8 mouse cellular contexts compared by ENCODE assay signal in the genomic region with DNA sequence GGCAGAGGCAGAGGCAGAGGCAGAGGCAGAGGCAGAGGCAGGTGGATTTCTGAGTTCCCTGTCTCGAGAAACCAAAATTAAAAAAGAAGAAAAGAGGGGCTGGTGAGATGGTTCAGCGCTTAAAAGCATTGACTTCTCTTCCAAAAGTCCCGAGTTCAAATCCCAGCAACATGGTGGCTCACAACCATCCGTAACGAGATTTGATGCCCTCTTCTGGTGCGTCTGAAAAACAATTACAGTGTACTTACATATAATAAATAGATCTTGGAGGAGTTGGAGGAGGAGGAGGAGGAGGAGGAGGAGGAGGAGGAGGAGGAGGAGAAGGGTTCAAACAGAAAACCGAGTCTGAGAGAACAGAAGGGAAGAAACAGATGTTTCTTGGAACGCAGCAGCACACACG. TPM values are rescaled to one million over a fixed set of nuclear protein-coding genes. Genes with fewer than 3 reads are reported as not detected.
DNase-seq lines count a peak whose midpoint lies in the region; ATAC-seq and TF ChIP-seq lines count a peak whose summit lies in the region.

No protein-coding gene starts in this region.

- H3K27me3 ChIP-seq in embryonic facial prominence, embryonic 11.5 days (ENCODE audit: control insufficient read depth, insufficient read depth, low read length), result no peaks in the 10 kb centered on the region
- no peaks in the 10 kb centered on the region for H3K27me3 ChIP-seq in hindbrain, embryonic 16.5 days (replicated peaks; ENCODE audit: control insufficient read depth, insufficient read depth, low read length)
- no peaks in the 10 kb centered on the region for H3K27me3 ChIP-seq in midbrain, embryonic 16.5 days (ENCODE audit: control insufficient read depth, insufficient read depth, low read depth, low read length)

- 41% methylated on average over 9 of the region's 9 CpGs for WGBS in embryonic facial prominence, embryonic 11.5 days
- WGBS in hindbrain, embryonic 16.5 days, result 31% methylated on average over 9 of the region's 9 CpGs
- 34% methylated on average over 9 of the region's 9 CpGs for WGBS in midbrain, embryonic 16.5 days

- no peaks in the 10 kb centered on the region for H3K36me3 ChIP-seq in embryonic facial prominence, embryonic 11.5 days (replicated peaks; ENCODE audit: control insufficient read depth, insufficient read depth, low read depth, low read length)
- H3K36me3 ChIP-seq in hindbrain, embryonic 16.5 days (ENCODE audit: control insufficient read depth, insufficient read depth, low read length), result no peaks in the 10 kb centered on the region
- H3K36me3 ChIP-seq in midbrain, embryonic 16.5 days (ENCODE audit: control insufficient read depth, insufficient read depth, low read length), result no peaks in the 10 kb centered on the region

- ATAC-seq in embryonic facial prominence, embryonic 11.5 days (replicated peaks; ENCODE audit: insufficient number of reproducible peaks, low FRiP score, low TSS enrichment, low read depth), result no peak
- ATAC-seq in hindbrain, embryonic 16.5 days, result no peak
- peak; percentile 4 for ATAC-seq in midbrain, embryonic 16.5 days
- ATAC-seq in CD4-positive, CD25-positive, alpha-beta regulatory T cell, adult 4 months, result no peak

- H3K27ac ChIP-seq in layer of hippocampus, adult 2 months, result peak overlapping the region; percentile 87
- H3K27ac ChIP-seq in embryonic facial prominence, embryonic 11.5 days (replicated peaks; ENCODE audit: low read depth, low read length), result no peak overlapping the region
- peak overlapping the region; percentile 84; the same call in 1 of the 2 replicates for H3K27ac ChIP-seq in hindbrain, embryonic 16.5 days (ENCODE audit: low read depth, low read length)
- peak overlapping the region; percentile 90 for H3K27ac ChIP-seq in midbrain, embryonic 16.5 days (ENCODE audit: low read length)

- no peak for DNase-seq in layer of hippocampus, adult 2 months (ENCODE audit: low spot score in 2 of 2)
- DNase-seq in layer of hippocampus, postnatal 10 days (ENCODE audit: low spot score in 2 of 2), result no peak
- DNase-seq in embryonic facial prominence, embryonic 11.5 days (ENCODE audit: low spot score), result no peak
- no peak for DNase-seq in frontal cortex, postnatal 14 days (ENCODE audit: low spot score in 2 of 2)
- DNase-seq in urinary bladder, adult 2 months (ENCODE audit: low spot score), result no peak

- H3K9me3 ChIP-seq in embryonic facial prominence, embryonic 11.5 days (replicated peaks; ENCODE audit: control insufficient read depth, low read length), result no peaks in the 10 kb centered on the region
- no peaks in the 10 kb centered on the region for H3K9me3 ChIP-seq in hindbrain, embryonic 16.5 days (ENCODE audit: control insufficient read depth, low read length)
- no peaks in the 10 kb centered on the region for H3K9me3 ChIP-seq in midbrain, embryonic 16.5 days (replicated peaks; ENCODE audit: control insufficient read depth, low read length, poor library complexity, severe bottlenecking)

- H3K9ac ChIP-seq in embryonic facial prominence, embryonic 11.5 days (replicated peaks; ENCODE audit: low read length), result peak overlapping the region; percentile 18
- peak overlapping the region; percentile 72 for H3K9ac ChIP-seq in hindbrain, embryonic 16.5 days (ENCODE audit: low read depth, low read length)
- H3K9ac ChIP-seq in midbrain, embryonic 16.5 days (ENCODE audit: low read depth, low read length), result peak overlapping the region; percentile 72

- peak overlapping the region; percentile 10; the same call in 1 of the 2 replicates for H3K4me2 ChIP-seq in embryonic facial prominence, embryonic 11.5 days (ENCODE audit: low read depth, low read length)
- peak overlapping the region; percentile 50 for H3K4me2 ChIP-seq in hindbrain, embryonic 16.5 days (ENCODE audit: low read length)
- peak overlapping the region; percentile 45 for H3K4me2 ChIP-seq in midbrain, embryonic 16.5 days (ENCODE audit: low read length)

- no peaks in the 10 kb centered on the region for H3K4me1 ChIP-seq in embryonic facial prominence, embryonic 11.5 days (ENCODE audit: control insufficient read depth, insufficient read depth, low read length)
- no peaks in the 10 kb centered on the region for H3K4me1 ChIP-seq in hindbrain, embryonic 16.5 days (ENCODE audit: control insufficient read depth, insufficient read depth, low read depth, low read length)
- peaks cover 10% of the 10 kb centered on the region; the same call in 1 of the 2 replicates for H3K4me1 ChIP-seq in midbrain, embryonic 16.5 days (ENCODE audit: control insufficient read depth, insufficient read depth, low read length)

- H3K4me3 ChIP-seq in layer of hippocampus, adult 2 months, result peak overlapping the region; percentile 73
- peak overlapping the region; percentile 41 for H3K4me3 ChIP-seq in embryonic facial prominence, embryonic 11.5 days (ENCODE audit: low read depth, low read length)
- peak overlapping the region; percentile 66 for H3K4me3 ChIP-seq in hindbrain, embryonic 16.5 days (ENCODE audit: low read length)
- peak overlapping the region; percentile 66 for H3K4me3 ChIP-seq in midbrain, embryonic 16.5 days (ENCODE audit: low read depth, low read length)

- peak; percentile 34; the same call in 1 of the 2 replicates for TF ChIP-seq CTCF in layer of hippocampus, adult 2 months (conservative IDR thresholded peaks at IDR 0.05)

RNA-seq across cellular contexts. Expression of a gene that starts 10.0 kb away (rescaled TPM):
- 10 to 100 TPM; 90.2 to 95.6 TPM for total RNA-seq in layer of hippocampus, adult 2 months (2021)
- total RNA-seq in layer of hippocampus, postnatal 10 days (2021), result 10 to 100 TPM; 98.0 to 98.3 TPM
- 127 and 149 TPM in 2 replicates for polyA plus RNA-seq in embryonic facial prominence, embryonic 11.5 days (2014; fragmentation: Nextera tagmentation; extraction: Ambion mirVana)
- 159 and 164 TPM in 2 replicates for polyA plus RNA-seq in hindbrain, embryonic 16.5 days (2015; fragmentation: Nextera tagmentation; extraction: Ambion mirVana)
- 138 and 144 TPM in 2 replicates for polyA plus RNA-seq in midbrain, embryonic 16.5 days (2015; fragmentation: Nextera tagmentation; extraction: Ambion mirVana)
- polyA plus RNA-seq in CD4-positive, CD25-positive, alpha-beta regulatory T cell, adult 4 months (2017; shearing (Covaris generic)), result 100 to 1,000 TPM; 104 to 141 TPM
- polyA plus RNA-seq in urinary bladder, adult 2 months (2012; rRNA removed), result 132 and 149 TPM in 2 replicates

RNA-seq across cellular contexts. Expression of a gene that starts 10.5 kb away (rescaled TPM):
- under 1 TPM in 1 of 2 experiments, not detected in 1; 0.20 TPM for total RNA-seq in layer of hippocampus, adult 2 months (2021)
- under 1 TPM in 1 of 2 experiments, not detected in 1; 0.11 TPM for total RNA-seq in layer of hippocampus, postnatal 10 days (2021)
- polyA plus RNA-seq in embryonic facial prominence, embryonic 11.5 days (2014; fragmentation: Nextera tagmentation; extraction: Ambion mirVana), result 0.26 and 0.27 TPM in 2 replicates
- 0.38 and 0.62 TPM in 2 replicates for polyA plus RNA-seq in hindbrain, embryonic 16.5 days (2015; fragmentation: Nextera tagmentation; extraction: Ambion mirVana)
- polyA plus RNA-seq in midbrain, embryonic 16.5 days (2015; fragmentation: Nextera tagmentation; extraction: Ambion mirVana), result 0.21 and 0.35 TPM in 2 replicates
- not detected for polyA plus RNA-seq in CD4-positive, CD25-positive, alpha-beta regulatory T cell, adult 4 months (2017; shearing (Covaris generic))
- polyA plus RNA-seq in urinary bladder, adult 2 months (2012; rRNA removed), result 0.12 and 0.23 TPM in 2 replicates

RNA-seq across cellular contexts. Expression of a gene that starts 25.1 kb away (rescaled TPM):
- total RNA-seq in layer of hippocampus, adult 2 months (2021), result 1 to 10 TPM in 1 of 2 experiments, not detected in 1; 1.2 TPM
- 10 to 100 TPM in 1 of 2 experiments, 1 to 10 TPM in 1; 1.3 to 17.2 TPM for total RNA-seq in layer of hippocampus, postnatal 10 days (2021)
- 0.91 and 4.9 TPM in 2 replicates for polyA plus RNA-seq in embryonic facial prominence, embryonic 11.5 days (2014; fragmentation: Nextera tagmentation; extraction: Ambion mirVana)
- 60.3 and 70.1 TPM in 2 replicates for polyA plus RNA-seq in hindbrain, embryonic 16.5 days (2015; fragmentation: Nextera tagmentation; extraction: Ambion mirVana)
- polyA plus RNA-seq in midbrain, embryonic 16.5 days (2015; fragmentation: Nextera tagmentation; extraction: Ambion mirVana), result 23.7 and 24.2 TPM in 2 replicates
- not detected for polyA plus RNA-seq in CD4-positive, CD25-positive, alpha-beta regulatory T cell, adult 4 months (2017; shearing (Covaris generic))
- 0.72 and 2.7 TPM in 2 replicates for polyA plus RNA-seq in urinary bladder, adult 2 months (2012; rRNA removed)

RNA-seq across cellular contexts. Expression of a gene that starts 32.2 kb away (rescaled TPM):
- total RNA-seq in layer of hippocampus, adult 2 months (2021), result 10 to 100 TPM; 24.5 to 29.3 TPM
- 10 to 100 TPM; 31.8 to 34.3 TPM for total RNA-seq in layer of hippocampus, postnatal 10 days (2021)
- polyA plus RNA-seq in embryonic facial prominence, embryonic 11.5 days (2014; fragmentation: Nextera tagmentation; extraction: Ambion mirVana), result 85.6 and 92.7 TPM in 2 replicates
- 72.2 and 72.7 TPM in 2 replicates for polyA plus RNA-seq in hindbrain, embryonic 16.5 days (2015; fragmentation: Nextera tagmentation; extraction: Ambion mirVana)
- polyA plus RNA-seq in midbrain, embryonic 16.5 days (2015; fragmentation: Nextera tagmentation; extraction: Ambion mirVana), result 71.6 and 79.9 TPM in 2 replicates
- polyA plus RNA-seq in CD4-positive, CD25-positive, alpha-beta regulatory T cell, adult 4 months (2017; shearing (Covaris generic)), result 10 to 100 TPM; 43.2 to 66.9 TPM
- 41.6 and 47.8 TPM in 2 replicates for polyA plus RNA-seq in urinary bladder, adult 2 months (2012; rRNA removed)

RNA-seq across cellular contexts. Expression of a gene that starts 38.0 kb away (rescaled TPM):
- 1 to 10 TPM; 5.4 to 5.9 TPM for total RNA-seq in layer of hippocampus, adult 2 months (2021)
- total RNA-seq in layer of hippocampus, postnatal 10 days (2021), result 1 to 10 TPM; 5.2 to 6.5 TPM
- 11.0 and 12.1 TPM in 2 replicates for polyA plus RNA-seq in embryonic facial prominence, embryonic 11.5 days (2014; fragmentation: Nextera tagmentation; extraction: Ambion mirVana)
- 11.6 and 15.0 TPM in 2 replicates for polyA plus RNA-seq in hindbrain, embryonic 16.5 days (2015; fragmentation: Nextera tagmentation; extraction: Ambion mirVana)
- 11.6 and 13.4 TPM in 2 replicates for polyA plus RNA-seq in midbrain, embryonic 16.5 days (2015; fragmentation: Nextera tagmentation; extraction: Ambion mirVana)
- 1 to 10 TPM; 4.8 to 6.1 TPM for polyA plus RNA-seq in CD4-positive, CD25-positive, alpha-beta regulatory T cell, adult 4 months (2017; shearing (Covaris generic))
- polyA plus RNA-seq in urinary bladder, adult 2 months (2012; rRNA removed), result 25.7 and 34.4 TPM in 2 replicates

Comparison
In these comparisons a context has a peak if more than half of its experiments do, and no peak if none do; other contexts are left out.
1. H3K9ac ChIP-seq: peak in every context shown above with its lines; median percentile 72 in hindbrain, embryonic 16.5 days; 72 in midbrain, embryonic 16.5 days; 18 in embryonic facial prominence, embryonic 11.5 days.